Mouse (Mus musculus): ENCODE results near the gene Tmem274. TPM values are rescaled to one million over a fixed set of nuclear protein-coding genes. Genes with fewer than 3 reads are reported as not detected.
"Not testable (repeated sequence)": the region's sequence is repeated elsewhere in the genome, so short reads cannot be mapped to it uniquely, and the experiment has no call there.

The Tmem274 gene
- 0.34 and 0.55 TPM in 2 replicates for polyA plus RNA-seq (2015; fragmentation: Nextera tagmentation; extraction: Ambion mirVana)

DNA sequence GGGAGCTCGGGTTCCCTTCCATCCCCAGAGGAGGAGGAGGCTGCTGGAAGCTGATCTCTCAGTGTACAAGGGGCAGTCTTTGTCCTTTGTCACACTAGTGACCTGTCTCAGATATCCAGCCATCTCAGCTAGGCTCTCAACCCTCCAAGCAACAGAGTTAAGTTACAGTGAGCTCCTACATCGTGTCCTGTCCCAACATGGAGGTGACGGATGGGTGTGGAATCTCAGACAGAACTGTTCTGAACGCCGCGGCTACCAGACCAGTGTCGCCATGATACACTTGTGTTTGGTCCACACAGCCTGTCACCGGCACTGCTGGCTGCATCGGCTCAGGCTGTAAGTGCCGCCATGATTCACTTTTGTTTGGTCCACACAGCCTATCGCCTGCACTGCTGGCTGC is at the start of gene Tmem274:
Gene Tmem274 (plus strand): TSS at position 301 of the 400 bp plus-strand sequence.
- Histone ChIP-seq H3K27ac (no peak within 1 kb of the TSS), H3K9me3 (no peaks in the 10 kb centered on the region), H3K4me1 (no peaks in the 10 kb centered on the region), H3K9ac (no peak within 1 kb of the TSS), H3K4me2 (no peak within 1 kb of the TSS), H3K4me3 (no peak within 1 kb of the TSS), H3K36me3 (peaks cover 7% of the 10 kb centered on the region), H3K27me3 (no peaks in the 10 kb centered on the region)
- no peak for ATAC-seq (ENCODE audit: borderline replicate concordance, extremely low read depth, low FRiP score, low TSS enrichment)
- WGBS = 82% methylated on average over 11 of the region's 11 CpGs

DNA sequence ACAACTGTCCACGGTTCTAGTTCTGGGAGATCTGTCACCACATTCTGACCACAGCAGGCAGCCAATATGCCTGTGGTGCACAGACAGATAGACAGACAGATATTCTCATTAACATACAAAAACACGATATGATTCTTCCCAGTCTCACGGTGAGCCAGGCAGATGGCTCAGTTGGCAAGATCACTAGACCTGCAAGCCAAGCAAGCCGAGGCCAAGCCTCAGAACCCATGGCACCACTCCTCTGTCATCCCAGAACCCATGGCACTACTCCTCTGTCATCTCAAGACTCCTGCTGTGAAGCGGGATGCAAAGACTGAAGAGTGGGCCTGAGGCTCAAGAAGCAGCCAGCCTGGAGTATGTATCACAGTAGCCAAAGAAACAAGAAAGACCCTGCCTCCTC is 47.6 kb upstream of the Tmem274 start:
- Histone ChIP-seq H3K27me3 (no peaks in the 10 kb centered on the region), H3K9ac (no peak overlapping the region), H3K4me2 (no peak overlapping the region), H3K36me3 (no peaks in the 10 kb centered on the region), H3K4me3 (no peak overlapping the region), H3K27ac (no peak overlapping the region), H3K9me3 (no peaks in the 10 kb centered on the region), H3K4me1 (peaks cover 7% of the 10 kb centered on the region)
- 81% methylated on average over 5 of the region's 5 CpGs for WGBS
- no peak for ATAC-seq (ENCODE audit: borderline replicate concordance, extremely low read depth, low FRiP score, low TSS enrichment)

DNA sequence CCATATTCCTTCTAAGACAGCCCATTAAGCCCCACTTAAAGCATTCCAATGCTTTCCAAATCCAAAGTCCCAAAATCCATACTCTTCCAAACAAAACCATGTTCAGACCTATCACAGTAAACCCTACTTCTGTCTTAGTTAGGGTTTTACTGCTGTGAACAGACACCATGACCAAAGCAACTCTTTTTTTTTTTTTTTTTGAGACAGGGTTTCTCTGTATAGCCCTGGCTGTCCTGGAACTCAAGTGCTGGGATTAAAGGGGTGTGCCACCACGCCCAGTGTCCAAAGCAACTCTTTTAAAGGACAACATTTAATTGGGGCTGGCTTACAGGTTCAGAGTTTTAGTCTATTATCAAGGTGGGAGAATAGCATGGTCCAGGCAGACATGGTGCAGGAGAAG is 45.3 kb upstream of the Tmem274 start:
- H3K9ac ChIP-seq; H3K36me3 ChIP-seq; H3K27me3 ChIP-seq; H3K4me2 ChIP-seq; H3K9me3 ChIP-seq; H3K27ac ChIP-seq; H3K4me3 ChIP-seq; ATAC-seq (ENCODE audit: borderline replicate concordance, extremely low read depth, low FRiP score, low TSS enrichment); H3K4me1 ChIP-seq: not testable (repeated sequence)
- WGBS = 59% methylated on average over 1 of the region's 1 CpGs

DNA sequence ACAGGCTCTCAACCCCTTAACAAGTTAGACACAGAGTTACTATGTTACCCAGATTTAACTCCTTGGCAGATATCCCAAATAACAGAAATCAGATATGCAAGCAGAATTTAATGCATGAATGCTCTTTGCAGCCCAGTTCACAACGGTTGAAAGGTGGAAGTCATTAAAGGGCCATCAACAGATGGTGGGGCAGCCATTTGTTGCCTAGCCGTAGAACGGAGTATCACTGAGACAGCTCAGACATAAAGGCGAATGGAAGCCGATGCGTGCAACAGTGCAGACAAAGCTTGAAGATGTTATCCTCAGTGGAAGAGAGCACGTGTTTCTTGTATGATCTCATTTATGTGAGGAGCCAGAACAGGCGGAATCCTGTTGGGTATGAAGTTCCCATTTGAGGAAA is 36.6 kb upstream of the Tmem274 start:
- peaks cover 21% of the 10 kb centered on the region for H3K4me1 ChIP-seq
- H3K27ac ChIP-seq = no peak overlapping the region

DNA sequence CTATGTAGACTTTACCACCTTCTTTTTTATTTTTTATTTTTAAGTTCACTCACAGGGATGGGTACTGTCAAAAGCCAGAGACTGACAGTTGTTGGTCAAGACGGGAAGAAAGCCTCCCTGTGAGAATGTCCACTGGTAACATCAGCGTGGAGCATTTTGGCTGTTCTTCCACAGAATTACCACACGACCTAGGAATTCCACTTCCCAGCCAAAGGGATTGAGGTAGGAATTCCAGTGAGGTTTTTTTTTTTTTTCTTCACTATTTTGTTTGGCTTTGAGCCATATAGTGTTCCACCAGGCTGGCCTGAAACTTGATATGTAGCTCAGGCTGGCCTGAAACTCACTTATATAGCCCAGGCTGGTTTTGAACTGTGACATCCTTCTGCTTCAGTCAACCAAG is 34.7 kb upstream of the Tmem274 start:
- no peaks in the 10 kb centered on the region for H3K27me3 ChIP-seq
- H3K27ac ChIP-seq = peak overlapping the region; percentile 34; the same call in 1 of the 2 replicates
- peaks cover 27% of the 10 kb centered on the region for H3K4me1 ChIP-seq
- no peak for ATAC-seq (ENCODE audit: borderline replicate concordance, extremely low read depth, low FRiP score, low TSS enrichment)
- 13% methylated on average over 3 of the region's 3 CpGs for WGBS
- H3K9me3 ChIP-seq = no peaks in the 10 kb centered on the region
- no peak overlapping the region for H3K4me2 ChIP-seq
- H3K9ac ChIP-seq = no peak overlapping the region
- H3K36me3 ChIP-seq = no peaks in the 10 kb centered on the region
- H3K4me3 ChIP-seq = no peak overlapping the region

More for the DNA sequence above, 36.6 kb upstream of the Tmem274 start:
- ATAC-seq (ENCODE audit: borderline replicate concordance, extremely low read depth, low FRiP score, low TSS enrichment) = no peak
- H3K9ac ChIP-seq = no peak overlapping the region
- H3K4me2 ChIP-seq = no peak overlapping the region
- WGBS = 70% methylated on average over 8 of the region's 8 CpGs
- H3K9me3 ChIP-seq = no peaks in the 10 kb centered on the region
- no peak overlapping the region for H3K4me3 ChIP-seq
- H3K27me3 ChIP-seq = no peaks in the 10 kb centered on the region
- no peaks in the 10 kb centered on the region for H3K36me3 ChIP-seq

DNA sequence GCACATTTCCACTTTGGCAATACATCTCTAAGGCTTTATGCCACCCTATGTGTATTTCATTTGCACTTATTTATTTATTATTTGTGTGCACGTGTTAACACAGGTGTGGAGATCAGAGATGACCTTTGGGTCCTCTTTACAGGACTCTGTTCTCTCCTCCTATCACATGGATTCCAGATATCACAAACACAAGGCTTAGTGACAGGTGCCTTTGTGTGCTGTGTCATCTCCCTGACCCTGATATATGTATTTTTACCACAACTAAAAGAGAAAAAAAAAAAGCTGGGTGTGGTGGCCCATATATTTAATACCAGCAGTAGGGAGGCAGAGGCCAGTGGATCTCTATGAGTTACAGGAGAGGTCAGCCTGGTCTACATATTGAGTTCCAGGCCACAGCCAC is 32.7 kb upstream of the Tmem274 start:
- Histone ChIP-seq H3K36me3 (no peaks in the 10 kb centered on the region), H3K9ac (no peak overlapping the region), H3K4me3 (no peak overlapping the region), H3K4me1 (peaks cover 27% of the 10 kb centered on the region), H3K9me3 (no peaks in the 10 kb centered on the region), H3K27ac (peak overlapping the region; percentile 91), H3K27me3 (no peaks in the 10 kb centered on the region), H3K4me2 (0 out of 2 replicates have a peak overlapping the region, but pooled peaks have one; percentile 76)
- WGBS = 46% methylated on average over 1 of the region's 1 CpGs
- ATAC-seq (ENCODE audit: borderline replicate concordance, extremely low read depth, low FRiP score, low TSS enrichment) = no peak

DNA sequence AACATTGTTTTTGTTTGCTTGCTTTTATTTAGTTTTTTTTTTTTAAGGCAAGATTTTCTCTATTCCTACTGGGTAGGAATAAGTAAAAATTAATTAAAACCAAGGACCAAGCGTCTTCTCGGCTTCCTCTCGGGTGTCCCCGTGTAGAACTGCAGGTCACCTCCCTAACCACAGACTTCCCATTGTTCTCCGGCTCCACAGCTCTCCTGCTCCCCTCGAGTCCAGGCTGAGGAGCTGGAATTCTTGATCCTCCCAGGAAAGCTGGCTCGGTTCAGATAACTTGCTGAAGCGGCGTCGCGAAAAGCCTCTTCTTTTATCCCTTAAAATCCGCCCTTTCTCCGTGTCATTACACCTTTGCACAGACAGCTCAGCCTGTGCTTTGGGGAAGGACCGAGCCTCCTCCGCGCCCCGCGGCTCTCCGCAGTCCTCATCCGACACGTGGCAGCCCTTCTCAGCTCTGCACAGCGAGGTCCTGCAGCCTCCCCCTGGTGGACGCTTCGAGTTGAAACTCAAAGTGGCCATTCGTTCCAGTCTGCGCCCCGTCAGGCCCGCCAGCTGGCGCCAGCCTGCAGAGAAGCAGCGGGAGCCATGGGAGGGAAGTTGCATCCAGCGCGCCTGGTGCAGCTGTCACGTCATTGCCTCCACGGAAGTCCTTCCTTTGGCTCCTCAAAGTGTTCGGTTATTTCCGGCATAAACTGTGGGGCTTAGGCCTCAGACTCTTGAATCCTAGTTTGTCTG is 32.0 kb upstream of the Tmem274 start:
- H3K36me3 ChIP-seq = no peaks in the 10 kb centered on the region

DNA sequence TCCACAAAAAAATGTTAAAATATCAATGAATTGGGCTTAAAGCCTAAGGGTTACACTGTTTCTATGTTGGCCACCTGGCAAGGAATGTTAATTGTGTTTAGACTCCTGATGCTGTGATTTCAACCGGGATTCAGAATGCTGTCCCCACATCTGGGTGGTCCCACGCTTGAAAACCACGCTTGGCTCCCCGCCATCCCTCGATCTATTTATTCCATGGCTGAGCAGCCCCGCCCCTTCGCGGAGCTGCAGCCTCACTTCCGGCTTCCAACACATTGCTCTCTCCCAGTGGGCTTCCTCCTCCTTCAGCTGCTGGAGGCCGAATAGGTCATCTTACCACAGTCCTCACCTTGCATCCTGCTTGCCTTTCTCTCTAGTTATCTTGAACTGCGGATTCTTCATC is 31.3 kb upstream of the Tmem274 start:
- Histone ChIP-seq H3K27me3 (no peaks in the 10 kb centered on the region), H3K9ac (no peak overlapping the region), H3K4me3 (peak overlapping the region; percentile 36), H3K36me3 (no peaks in the 10 kb centered on the region), H3K4me2 (peak overlapping the region; percentile 76), H3K4me1 (peaks cover 27% of the 10 kb centered on the region), H3K9me3 (no peaks in the 10 kb centered on the region), H3K27ac (peak overlapping the region; percentile 91)
- ATAC-seq (ENCODE audit: borderline replicate concordance, extremely low read depth, low FRiP score, low TSS enrichment) = peak; percentile 48; the same call in 1 of the 2 replicates
- WGBS = 1% methylated on average over 11 of the region's 11 CpGs

More for the DNA sequence above, 32.0 kb upstream of the Tmem274 start:
- Histone ChIP-seq H3K4me1 (peaks cover 27% of the 10 kb centered on the region), H3K4me3 (peak overlapping the region; percentile 36), H3K4me2 (peak overlapping the region; percentile 76), H3K27me3 (no peaks in the 10 kb centered on the region), H3K27ac (peak overlapping the region; percentile 91), H3K9me3 (no peaks in the 10 kb centered on the region), H3K9ac (peak overlapping the region; percentile 56)
- under 1% methylated on average over 36 of the region's 36 CpGs for WGBS
- ATAC-seq (ENCODE audit: borderline replicate concordance, extremely low read depth, low FRiP score, low TSS enrichment) = peak; percentile 95

DNA sequence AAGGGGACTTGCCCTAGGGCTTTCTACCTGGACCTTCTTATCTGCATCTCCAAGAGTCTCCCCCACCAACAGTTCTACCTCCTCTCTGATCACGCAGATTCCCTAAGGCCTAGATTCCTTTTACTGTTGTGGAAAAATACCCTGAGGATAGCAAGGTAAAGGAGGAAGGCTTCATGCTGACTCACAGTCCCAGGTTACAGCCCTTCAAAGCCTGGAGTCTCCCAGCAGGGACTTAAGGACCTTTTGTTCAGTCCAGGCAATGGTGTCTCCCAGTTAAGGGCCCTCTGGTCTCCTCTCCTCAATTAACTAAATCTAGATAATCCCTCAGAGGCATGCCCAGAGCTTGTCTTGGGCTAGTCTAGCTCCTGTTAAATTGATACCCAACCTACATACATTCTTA is 30.9 kb upstream of the Tmem274 start:
- peak overlapping the region; percentile 76 for H3K4me2 ChIP-seq
- H3K9ac ChIP-seq = no peak overlapping the region
- no peaks in the 10 kb centered on the region for H3K36me3 ChIP-seq
- H3K4me1 ChIP-seq = peaks cover 27% of the 10 kb centered on the region
- WGBS = 46% methylated on average over 1 of the region's 1 CpGs
- no peak for ATAC-seq (ENCODE audit: borderline replicate concordance, extremely low read depth, low FRiP score, low TSS enrichment)
- no peaks in the 10 kb centered on the region for H3K27me3 ChIP-seq
- peak overlapping the region; percentile 91 for H3K27ac ChIP-seq
- no peaks in the 10 kb centered on the region for H3K9me3 ChIP-seq
- peak overlapping the region; percentile 36; the same call in 1 of the 2 replicates for H3K4me3 ChIP-seq

DNA sequence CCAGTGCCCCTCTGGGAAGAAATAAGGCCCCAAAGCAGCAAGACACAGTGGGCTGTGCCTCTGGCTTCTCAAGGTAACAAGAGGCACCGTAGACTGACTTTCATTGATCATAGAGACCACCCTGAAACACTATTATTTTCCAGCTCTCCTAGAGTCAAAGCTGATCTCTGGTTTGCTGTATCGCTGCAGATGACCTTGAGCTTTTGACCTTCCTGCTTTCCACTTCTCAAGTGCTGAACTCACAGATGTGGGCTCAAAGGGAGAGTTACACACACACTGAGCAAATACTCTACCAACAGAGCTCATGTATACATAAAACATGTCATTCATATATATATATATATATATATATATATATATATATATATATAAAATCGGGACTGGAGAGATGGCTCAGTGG is 26.5 kb upstream of the Tmem274 start:
- ATAC-seq (ENCODE audit: borderline replicate concordance, extremely low read depth, low FRiP score, low TSS enrichment) = no peak
- H3K27ac ChIP-seq = no peak overlapping the region
- H3K27me3 ChIP-seq = no peaks in the 10 kb centered on the region
- no peak overlapping the region for H3K4me3 ChIP-seq
- H3K4me2 ChIP-seq = no peak overlapping the region
- WGBS = 63% methylated on average over 3 of the region's 3 CpGs
- no peak overlapping the region for H3K9ac ChIP-seq
- peaks cover 6% of the 10 kb centered on the region for H3K4me1 ChIP-seq
- no peaks in the 10 kb centered on the region for H3K9me3 ChIP-seq
- no peaks in the 10 kb centered on the region for H3K36me3 ChIP-seq

DNA sequence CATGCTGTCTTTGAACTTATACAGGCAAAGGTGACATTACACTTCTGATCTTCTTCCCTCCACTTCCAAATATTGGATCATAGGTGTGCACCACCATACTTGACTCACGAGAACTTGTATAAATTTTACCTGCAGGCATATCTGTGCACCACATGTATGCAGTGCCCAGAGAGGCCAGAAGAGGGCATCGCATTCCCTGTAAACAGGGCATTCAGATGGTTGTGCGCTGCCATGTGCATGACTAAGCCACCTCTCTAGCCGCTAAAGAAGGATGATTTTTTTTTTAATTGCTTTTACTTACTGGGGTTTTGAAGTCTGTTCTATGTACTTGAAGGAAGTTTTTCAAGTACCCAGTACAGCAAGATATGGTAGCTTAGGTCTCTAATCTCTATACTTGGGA is 23.5 kb upstream of the Tmem274 start:
- no peak for ATAC-seq (ENCODE audit: borderline replicate concordance, extremely low read depth, low FRiP score, low TSS enrichment)
- 73% methylated on average over 4 of the region's 4 CpGs for WGBS

DNA sequence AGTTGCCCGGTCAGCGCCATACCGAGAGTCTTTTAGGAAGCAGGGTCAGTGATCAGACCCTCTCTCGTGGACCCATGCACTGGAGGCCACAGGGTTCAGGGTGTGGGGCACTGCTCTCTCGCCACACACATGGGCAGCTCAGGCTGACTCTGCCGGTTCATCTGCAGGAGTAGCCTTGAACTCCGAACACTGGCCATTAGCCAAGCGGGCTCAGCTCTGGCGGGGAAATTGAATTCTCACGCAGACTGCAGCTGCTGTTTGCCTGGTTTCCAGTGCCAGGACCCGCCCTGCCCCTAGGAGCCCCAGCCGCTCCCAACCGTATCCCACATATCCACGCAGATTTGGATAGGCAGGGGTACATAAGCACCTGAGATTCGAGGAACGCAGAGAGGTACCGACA is 22.9 kb upstream of the Tmem274 start:
- Histone ChIP-seq H3K27ac (no peak overlapping the region), H3K4me3 (no peak overlapping the region), H3K36me3 (no peaks in the 10 kb centered on the region), H3K9ac (no peak overlapping the region), H3K4me2 (no peak overlapping the region), H3K9me3 (no peaks in the 10 kb centered on the region), H3K27me3 (no peaks in the 10 kb centered on the region), H3K4me1 (no peaks in the 10 kb centered on the region)
- ATAC-seq (ENCODE audit: borderline replicate concordance, extremely low read depth, low FRiP score, low TSS enrichment) = no peak
- 75% methylated on average over 17 of the region's 17 CpGs for WGBS

More for the DNA sequence above, 23.5 kb upstream of the Tmem274 start:
- no peak overlapping the region for H3K27ac ChIP-seq
- no peak overlapping the region for H3K4me3 ChIP-seq
- H3K36me3 ChIP-seq = no peaks in the 10 kb centered on the region
- H3K9me3 ChIP-seq = no peaks in the 10 kb centered on the region
- no peaks in the 10 kb centered on the region for H3K4me1 ChIP-seq
- H3K4me2 ChIP-seq = no peak overlapping the region
- H3K27me3 ChIP-seq = no peaks in the 10 kb centered on the region
- H3K9ac ChIP-seq = no peak overlapping the region
